Mouse (Mus musculus): ENCODE data around the gene Wdr76.
"Not testable (repeated sequence)": the region's sequence is repeated elsewhere in the genome, so short reads cannot be mapped to it uniquely, and the experiment has no call there.

Gene Wdr76

GRCm38 (mm10) chr2:121505942-121506882 lies at the start of gene Wdr76, which contains the start of gene Mfap1a:
TSS of gene Wdr76 (plus strand) at chr2:121506723.
TSS of gene Mfap1a (minus strand) at chr2:121506665.
- DNase-seq (ENCODE audit: low read depth, low spot score), result peak; percentile 95

DNA sequence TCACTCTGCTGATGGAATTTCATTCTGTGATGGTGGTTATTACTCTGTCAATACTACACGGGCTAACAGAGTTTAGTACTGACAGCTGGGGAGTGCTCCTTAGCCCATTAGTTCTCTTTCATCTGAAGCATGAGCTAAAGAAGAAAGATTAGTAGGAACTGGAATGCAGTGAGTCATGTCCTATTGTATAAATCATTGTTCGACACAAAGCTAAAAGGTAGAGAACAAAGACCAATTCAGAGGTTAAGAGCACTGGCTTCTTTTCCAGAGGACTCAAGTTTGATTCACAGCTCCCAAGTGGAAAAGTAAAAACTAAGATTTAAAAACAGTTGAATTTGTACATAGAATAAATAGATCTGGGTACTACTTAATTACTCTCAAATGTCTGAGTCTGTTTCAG lies 46.5 kb upstream of the Wdr76 start:
- DNase-seq (ENCODE audit: low read depth, low spot score), result no peak

GRCm38 (mm10) chr2:121468982-121469381 lies 37.5 kb upstream of the Wdr76 start:
- not testable (repeated sequence) for DNase-seq (ENCODE audit: low read depth, low spot score)

DNA sequence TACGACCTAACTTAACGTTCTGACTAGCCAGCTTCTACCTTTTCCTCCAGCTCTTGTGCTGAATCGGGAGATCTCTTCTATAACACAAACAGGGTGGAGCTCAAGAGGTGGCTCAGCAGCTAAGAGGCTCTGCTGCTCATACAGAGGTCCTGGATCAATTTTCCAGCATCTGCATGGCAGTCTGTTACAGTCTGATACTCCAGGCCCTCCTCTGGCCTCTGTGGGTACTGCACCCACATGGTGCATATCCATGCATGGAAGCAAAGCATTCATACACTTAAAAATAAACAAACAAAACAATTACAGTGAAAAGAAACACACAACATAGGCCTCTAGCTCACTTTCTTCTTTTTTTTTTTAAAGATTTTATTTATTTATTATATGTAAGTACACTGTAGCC lies 33.7 kb upstream of the Wdr76 start:
- DNase-seq (ENCODE audit: low read depth, low spot score), result not testable (repeated sequence)

- peak; percentile 89 for DNase-seq (ENCODE audit: low read depth, low spot score)
Measured at GRCm38 (mm10) chr2:121473301-121474179, 33.0 kb upstream of the Wdr76 start, which contains the start of gene Mfap1b. TSS of gene Mfap1b (minus strand) at chr2:121474067.

DNA sequence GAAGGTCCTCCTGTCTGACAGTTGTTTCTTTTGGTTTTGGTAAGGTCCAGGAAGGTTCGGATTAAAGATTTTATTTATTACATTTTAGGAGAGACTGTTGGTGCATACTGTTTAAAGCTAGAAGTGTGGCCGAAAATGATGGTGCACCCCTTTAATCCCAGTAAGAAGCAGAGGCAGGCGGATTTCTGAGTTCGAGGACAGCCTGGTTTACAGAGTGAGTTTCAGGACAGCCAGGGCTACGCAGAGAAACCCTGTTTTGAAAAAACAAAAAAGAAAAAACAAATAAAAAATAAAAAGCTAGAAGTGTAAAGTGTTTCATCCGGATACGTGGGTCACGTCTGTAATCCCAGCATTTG lies 32.4 kb upstream of the Wdr76 start:
- no peak for DNase-seq (ENCODE audit: low read depth, low spot score)

DNA sequence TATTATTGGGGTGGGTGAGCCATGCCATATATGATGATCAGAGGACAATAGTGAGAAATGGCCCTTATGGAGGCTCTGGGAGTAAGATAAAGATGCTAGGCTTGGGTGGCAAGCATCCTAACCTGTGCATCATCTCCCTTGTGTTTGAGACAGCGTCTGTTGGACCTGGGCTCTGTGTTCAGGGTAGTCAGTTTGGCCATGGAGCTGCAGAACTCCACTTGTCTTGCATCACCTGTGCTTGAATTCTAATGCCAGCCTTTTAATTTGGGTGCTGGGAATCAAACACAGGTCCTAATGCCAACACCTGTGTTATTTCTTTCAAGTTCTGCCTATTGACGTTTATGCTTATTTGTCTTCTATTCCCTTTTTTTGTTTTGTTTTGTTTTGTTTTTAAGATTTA lies 31.2 kb upstream of the Wdr76 start:
- not testable (repeated sequence) for DNase-seq (ENCODE audit: low read depth, low spot score)

DNA sequence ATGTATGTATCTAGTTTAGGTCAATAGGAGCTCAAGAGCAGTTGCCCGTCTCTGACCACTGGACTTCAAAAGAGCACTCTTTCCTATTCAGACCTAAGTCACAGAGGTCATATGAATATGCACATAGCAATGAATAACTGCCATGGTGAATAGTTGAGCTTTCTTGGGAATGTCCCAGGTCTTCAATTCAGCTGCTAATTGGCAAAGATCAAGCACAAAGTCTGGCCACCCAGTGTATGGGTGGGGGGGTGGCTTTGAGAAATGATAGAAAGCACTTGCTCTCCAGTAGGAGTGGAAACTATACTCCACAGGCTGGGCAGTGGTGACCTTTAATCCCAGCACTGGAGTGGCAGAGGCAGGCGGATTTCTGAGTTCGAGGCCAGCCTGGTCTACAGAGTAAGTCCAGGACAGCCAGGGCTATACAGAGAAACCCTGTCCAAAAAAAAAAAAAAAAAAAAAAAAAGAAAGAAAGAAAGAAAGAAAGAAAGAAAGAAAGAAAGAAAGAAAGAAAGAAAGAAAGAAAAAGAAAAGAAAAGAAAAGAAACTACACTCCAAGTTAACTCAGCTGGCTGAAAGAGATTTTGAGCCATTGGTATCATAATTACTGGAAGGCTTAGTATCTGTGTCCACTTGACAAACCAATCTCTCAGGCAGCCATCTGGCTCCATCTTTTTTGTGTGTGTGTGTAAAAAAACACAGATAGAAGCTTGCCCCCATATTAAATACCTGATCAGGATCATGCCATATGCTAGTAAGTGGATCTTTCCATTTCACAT lies 28.8 kb upstream of the Wdr76 start:
- peak; percentile 70 for DNase-seq (ENCODE audit: low read depth, low spot score)

- peak; percentile 48 for DNase-seq (ENCODE audit: low read depth, low spot score)
Measured at GRCm38 (mm10) chr2:121480498-121480897, 26.0 kb upstream of the Wdr76 start.

DNA sequence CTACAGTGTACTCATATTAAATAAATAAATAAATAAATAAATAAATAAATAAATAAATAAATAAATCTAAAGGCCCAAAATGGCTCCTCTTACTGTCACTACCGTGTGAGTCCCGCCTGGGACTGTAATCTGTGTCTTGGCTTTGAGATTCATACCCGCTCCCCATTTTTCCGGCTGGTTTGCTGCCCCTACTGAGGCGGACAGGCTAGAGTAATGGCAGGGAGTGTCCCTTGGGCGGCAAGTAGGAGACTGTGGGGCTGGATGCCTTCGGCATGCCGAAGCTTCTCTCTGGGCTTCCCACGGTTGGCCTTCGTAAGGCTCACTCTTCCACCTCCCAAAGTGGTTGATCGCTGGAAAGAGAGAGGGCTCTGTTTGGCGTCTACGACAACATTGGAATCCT lies 25.6 kb upstream of the Wdr76 start:
- not testable (repeated sequence) for DNase-seq (ENCODE audit: low read depth, low spot score)

- no peak for DNase-seq (ENCODE audit: low read depth, low spot score)
Measured at GRCm38 (mm10) chr2:121483576-121483975, 22.9 kb upstream of the Wdr76 start.

DNA sequence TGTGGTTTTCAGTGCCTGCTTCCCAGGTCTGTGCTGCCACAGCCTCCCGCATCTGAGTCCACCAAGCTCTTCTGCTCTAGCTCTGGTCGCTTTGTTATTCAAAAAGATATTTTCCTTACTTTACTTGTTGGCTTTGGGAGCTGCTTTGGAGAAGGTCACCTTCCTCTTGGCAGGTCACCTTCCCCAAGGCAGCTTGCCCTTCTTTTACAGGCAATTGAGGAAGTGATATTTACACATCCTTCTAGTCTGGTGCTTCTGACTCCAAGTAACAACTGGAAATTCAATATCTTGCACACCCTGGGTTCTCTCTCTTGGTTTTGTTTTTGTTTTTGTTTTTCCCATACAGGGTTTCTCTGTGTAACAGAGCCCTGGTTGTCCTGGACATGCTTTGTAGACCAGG lies 22.1 kb upstream of the Wdr76 start:
- not testable (repeated sequence) for DNase-seq (ENCODE audit: low read depth, low spot score)

DNA sequence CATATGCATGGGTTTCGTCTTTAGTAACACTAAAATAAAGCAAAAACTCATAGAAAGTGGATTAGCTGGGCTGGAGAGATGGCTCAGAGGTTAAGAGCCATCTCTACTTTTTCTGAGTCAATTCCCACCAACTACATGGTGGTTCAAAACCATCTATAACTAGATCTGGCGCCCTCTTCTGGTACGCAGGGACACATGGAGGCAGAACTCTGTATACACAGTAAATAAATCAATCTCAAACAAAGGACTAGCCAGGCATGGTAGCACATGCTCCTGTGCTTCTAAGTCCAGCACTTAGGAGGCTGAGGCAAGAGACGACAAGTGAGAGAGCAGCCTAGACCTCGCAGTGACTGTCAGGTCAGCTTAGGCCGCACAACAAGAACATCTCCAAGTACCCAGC lies 5.0 kb upstream of the Wdr76 start:
- not testable (repeated sequence) for DNase-seq (ENCODE audit: low read depth, low spot score)

- DNase-seq (ENCODE audit: low read depth, low spot score), result no peak
Measured at GRCm38 (mm10) chr2:121507173-121507950, 839 bp downstream of the Wdr76 start.

- no peak for DNase-seq (ENCODE audit: low read depth, low spot score)
Measured at GRCm38 (mm10) chr2:121507951-121508330, 1.4 kb downstream of the Wdr76 start.

GRCm38 (mm10) chr2:121509584-121509983 lies 3.1 kb downstream of the Wdr76 start:
- peak; percentile 81 for DNase-seq (ENCODE audit: low read depth, low spot score)

GRCm38 (mm10) chr2:121511401-121511800 lies 4.9 kb downstream of the Wdr76 start:
- no peak for DNase-seq (ENCODE audit: low read depth, low spot score)

GRCm38 (mm10) chr2:121512991-121513765 lies 6.7 kb downstream of the Wdr76 start:
- DNase-seq (ENCODE audit: low read depth, low spot score), result peak; percentile 59

DNA sequence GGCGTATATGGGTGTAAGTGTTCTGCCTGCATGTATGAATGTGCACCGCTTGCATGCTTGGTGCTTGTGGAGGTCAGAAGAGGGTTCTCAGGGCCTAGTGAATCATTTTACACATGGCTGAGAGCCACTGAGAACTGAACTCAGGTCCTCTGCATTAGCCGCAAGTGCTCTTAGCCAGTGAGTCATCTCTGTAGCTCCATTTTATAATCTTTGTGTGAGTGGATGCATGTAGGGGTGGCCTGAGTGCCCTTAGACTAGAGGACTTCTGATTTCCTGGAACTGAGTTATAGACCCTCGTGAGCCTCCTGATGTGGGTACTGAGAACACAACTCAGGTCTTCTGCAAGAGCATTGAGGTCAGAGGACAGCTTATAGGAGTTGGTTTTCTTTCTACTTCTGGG lies 7.7 kb downstream of the Wdr76 start:
- DNase-seq (ENCODE audit: low read depth, low spot score), result no peak

DNA sequence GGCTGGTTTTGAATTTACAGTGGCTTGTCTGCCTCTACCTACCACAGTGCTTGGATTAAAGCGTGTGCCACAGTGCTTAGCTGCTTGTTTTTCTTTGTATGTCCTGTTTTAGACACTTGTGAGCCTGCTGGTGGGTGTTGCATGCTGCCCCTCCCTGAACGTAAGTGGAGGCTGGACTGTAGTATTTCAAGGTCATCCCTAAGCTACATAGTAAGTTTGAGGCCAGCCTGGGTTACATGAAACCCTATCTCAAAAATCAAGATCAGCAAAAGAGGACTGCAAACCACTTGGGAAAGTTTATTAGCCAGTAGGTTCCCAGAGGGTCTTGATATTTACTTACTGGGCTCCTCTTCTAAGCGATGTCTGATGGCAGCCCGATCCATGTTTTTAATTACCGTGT lies 11.6 kb downstream of the Wdr76 start:
- no peak for DNase-seq (ENCODE audit: low read depth, low spot score)

Measured in ES-CJ7 (cell line).